Mouse (Mus musculus) erythroblast, embryonic 14.5 days (primary cell): Measurements from ENCODE around the gene Ppfia1.

ENCODE experiments used
- GATA1 ChIP-seq: IDR thresholded peaks from 2 replicates; pipeline ENCODE4 v1.6.1; 2012; ENCODE audit warnings: low read length, inconsistent platforms, mixed read lengths
- TAL1 ChIP-seq: IDR thresholded peaks from 3 replicates; pipeline ENCODE4 v1.6.1; 2012; ENCODE audit warnings: low read length, inconsistent platforms, mixed read lengths

DNA sequence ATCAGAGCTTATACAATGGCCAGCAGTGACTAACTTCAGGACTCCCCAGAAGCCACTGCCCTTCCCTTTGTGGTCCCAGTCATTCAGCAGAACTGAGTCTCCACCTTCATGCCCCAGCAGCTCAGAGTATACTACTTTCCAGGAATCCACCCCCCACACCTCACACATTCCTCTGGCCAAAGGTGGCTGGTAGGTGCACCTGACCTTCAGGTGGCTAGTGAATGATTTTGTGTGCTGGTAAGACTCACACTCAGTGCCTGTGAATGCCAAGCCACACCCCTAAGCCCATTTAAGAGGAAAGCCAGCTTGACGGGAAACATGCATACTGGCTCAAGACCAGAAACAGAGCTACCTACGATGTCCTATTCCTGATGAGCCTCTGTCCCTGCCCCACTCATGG is 120.6 kb downstream of the Ppfia1 start:
- TF ChIP-seq GATA1 (no peak), TAL1 (no peak)
